Mouse (Mus musculus) liver, adult 2 months (tissue): ENCODE measurements around the gene Arsj. TPM values are rescaled to one million over a fixed set of nuclear protein-coding genes. Genes with fewer than 3 reads are reported as not detected.

Source experiments
- DNase-seq: peaks from one replicate; pipeline ENCODE4 v3.0.0-alpha.2; 2011; ENCODE audit warnings: low read depth, low spot score; ENCODE audit errors: extremely low read depth
- H3K27ac ChIP-seq: fragments of 200-500 bp; replicated peaks from 2 replicates; pipeline ENCODE4 v1.5.1; 2012; ENCODE audit warnings: low read depth, mild to moderate bottlenecking, control low read depth, inconsistent platforms, low read length; ENCODE audit not compliant: insufficient read depth
- H3K27me3 ChIP-seq: fragments of 200-500 bp; 2 replicates; pipeline ENCODE4 v1.6.1; 2012; ENCODE audit warnings: mild to moderate bottlenecking, moderate library complexity, low read length, inconsistent platforms; ENCODE audit not compliant: control insufficient read depth, insufficient read depth
- H3K36me3 ChIP-seq: fragments of 200-500 bp; 2 replicates; pipeline ENCODE4 v1.6.1; 2012; ENCODE audit warnings: low read length, inconsistent platforms; ENCODE audit not compliant: control insufficient read depth, insufficient read depth
- H3K4me1 ChIP-seq: fragments of 200-500 bp; 2 replicates; pipeline ENCODE4 v1.6.1; 2011; ENCODE audit warnings: low read length; ENCODE audit not compliant: control insufficient read depth, insufficient read depth
- H3K4me3 ChIP-seq: fragments of 200-500 bp; 2 replicates; pipeline ENCODE4 v1.5.1; 2011; ENCODE audit warnings: low read depth, mild to moderate bottlenecking, control low read depth, low read length, moderate library complexity; ENCODE audit not compliant: insufficient read depth
- H3K79me2 ChIP-seq: fragments of 200-500 bp; 2 replicates; pipeline ENCODE4 v1.6.1; 2012; ENCODE audit warnings: inconsistent platforms, mild to moderate bottlenecking, low read length, moderate library complexity; ENCODE audit not compliant: control insufficient read depth, insufficient read depth
- H3K9ac ChIP-seq: fragments of 200-500 bp; 2 replicates; pipeline ENCODE4 v1.6.1; 2012; ENCODE audit warnings: low read depth, mild to moderate bottlenecking, control low read depth, inconsistent platforms, low read length
- CTCF ChIP-seq: fragments of 200-500 bp; IDR thresholded peaks from 2 replicates; pipeline ENCODE4 v1.5.1; 2011; ENCODE audit warnings: low read depth, low read length, control low read depth
- POLR2A ChIP-seq: fragments of 200-500 bp; IDR thresholded peaks from 2 replicates; pipeline ENCODE4 v1.6.1; 2011; ENCODE audit warnings: low read length, control low read depth; ENCODE audit not compliant: insufficient read depth; ENCODE audit errors: extremely low read depth
- WGBS: fragments of 180-500 bp; shearing (Covaris S2); methylation state at CpG from one replicate; pipeline ENCODE4 v1.1.7; 2018; 5-methylcytosine and 5-hydroxymethylcytosine counted together
- polyA plus RNA-seq: library from polyadenylated mRNA; depleted of rRNA; stranded (reverse); fragments of >200 nt; gene quantifications from 2 replicates; pipeline ENCODE4 v1.2.3, GENCODE M21; 2012
- total RNA-seq: library from RNA; depleted of rRNA; stranded (reverse); fragments of >200 nt; gene quantifications from 2 replicates; pipeline ENCODE4 v1.2.3, GENCODE M21; 2014

Gene Arsj
- total and polyA plus RNA-seq, 2 experiments, result not detected

DNA sequence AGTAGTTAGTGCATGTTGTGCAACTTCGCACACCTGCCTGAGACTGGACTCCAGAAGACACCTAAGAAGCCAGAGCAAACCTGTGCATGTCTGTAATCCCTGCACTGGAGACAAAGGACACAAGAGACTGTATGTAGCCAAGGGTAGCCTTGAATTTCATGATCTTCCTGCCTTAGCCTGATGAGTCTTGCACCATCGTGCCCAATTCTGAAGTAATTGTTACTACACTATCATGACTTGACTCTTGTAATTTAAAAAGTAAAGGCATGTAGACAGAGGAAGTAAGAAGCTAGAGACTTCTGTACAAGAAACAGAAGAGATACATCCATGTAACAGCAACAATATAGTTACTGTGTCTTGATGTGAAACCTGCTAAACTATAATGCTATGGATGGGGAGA lies 40.7 kb downstream of the Arsj start:
- Histone ChIP-seq H3K9ac (no peak overlapping the region), H3K27me3 (no peaks in the 10 kb centered on the region), H3K36me3 (no peaks in the 10 kb centered on the region), H3K27ac (no peak overlapping the region), H3K4me3 (no peak overlapping the region), H3K79me2 (no peaks in the 10 kb centered on the region), H3K4me1 (no peaks in the 10 kb centered on the region; the same call in 1 of the 2 replicates)
- 85% methylated on average over 2 of the region's 2 CpGs for WGBS
- TF ChIP-seq CTCF (no peak), POLR2A (no peak)
- no peak for DNase-seq

DNA sequence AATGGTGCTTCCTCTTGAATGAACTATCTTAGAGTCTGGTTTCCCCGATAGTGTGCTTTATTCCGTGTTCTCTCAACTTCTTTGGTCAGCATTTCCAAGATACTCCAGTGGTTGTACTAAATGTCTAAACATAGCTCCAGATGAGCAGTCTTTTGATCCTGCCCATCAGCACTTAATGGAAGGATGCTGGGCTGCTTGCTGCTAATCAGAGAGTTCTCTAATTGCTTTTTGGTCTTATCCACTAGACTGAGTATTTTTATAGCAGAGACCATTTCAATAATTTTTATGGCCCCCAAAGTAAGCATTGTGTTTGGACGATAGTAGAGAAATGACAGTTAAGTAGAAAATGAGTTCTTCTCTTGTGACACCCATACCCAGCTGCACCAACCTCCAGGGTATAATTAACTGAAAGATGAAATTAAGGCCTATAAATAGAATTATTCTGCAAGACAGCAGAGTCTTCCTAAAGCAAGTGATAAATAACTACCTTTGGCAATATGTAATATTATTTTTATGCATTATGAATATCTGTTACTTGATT lies 67.1 kb downstream of the Arsj start:
- H3K36me3 ChIP-seq, result no peaks in the 10 kb centered on the region
- no peak overlapping the region for H3K9ac ChIP-seq
- TF ChIP-seq POLR2A (no peak), CTCF (no peak)
- DNase-seq, result no peak
- H3K4me1 ChIP-seq, result no peaks in the 10 kb centered on the region
- H3K79me2 ChIP-seq, result no peaks in the 10 kb centered on the region
- 80% methylated on average over 3 of the region's 3 CpGs for WGBS
- no peaks in the 10 kb centered on the region for H3K27me3 ChIP-seq
- no peak overlapping the region for H3K4me3 ChIP-seq
- no peak overlapping the region for H3K27ac ChIP-seq

DNA sequence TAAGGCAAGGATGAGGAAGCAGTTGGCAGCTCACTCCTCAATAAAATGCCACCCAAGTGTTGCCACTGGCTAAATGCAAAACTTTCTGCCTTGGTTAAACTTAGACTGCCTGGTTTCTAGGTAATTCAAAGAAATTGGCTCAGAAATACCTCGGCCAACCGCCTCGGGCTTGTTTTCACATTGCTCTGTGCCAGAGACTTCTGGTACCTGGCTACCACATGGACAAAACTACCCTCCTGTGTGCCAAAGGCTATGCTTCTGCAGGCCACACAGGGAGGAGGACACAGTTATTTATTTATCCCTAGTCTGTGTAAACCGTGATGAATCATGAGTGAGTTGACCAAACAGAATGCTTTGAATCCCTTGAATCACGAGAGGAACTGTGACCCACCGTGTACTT lies 75.8 kb downstream of the Arsj start:
- no peak for DNase-seq
- no peaks in the 10 kb centered on the region for H3K36me3 ChIP-seq
- no peaks in the 10 kb centered on the region for H3K79me2 ChIP-seq
- no peak overlapping the region for H3K4me3 ChIP-seq
- H3K27ac ChIP-seq, result no peak overlapping the region
- TF ChIP-seq CTCF (no peak), POLR2A (no peak)
- WGBS, result 66% methylated on average over 6 of the region's 6 CpGs
- no peak overlapping the region for H3K9ac ChIP-seq
- H3K4me1 ChIP-seq, result no peaks in the 10 kb centered on the region
- H3K27me3 ChIP-seq, result no peaks in the 10 kb centered on the region

DNA sequence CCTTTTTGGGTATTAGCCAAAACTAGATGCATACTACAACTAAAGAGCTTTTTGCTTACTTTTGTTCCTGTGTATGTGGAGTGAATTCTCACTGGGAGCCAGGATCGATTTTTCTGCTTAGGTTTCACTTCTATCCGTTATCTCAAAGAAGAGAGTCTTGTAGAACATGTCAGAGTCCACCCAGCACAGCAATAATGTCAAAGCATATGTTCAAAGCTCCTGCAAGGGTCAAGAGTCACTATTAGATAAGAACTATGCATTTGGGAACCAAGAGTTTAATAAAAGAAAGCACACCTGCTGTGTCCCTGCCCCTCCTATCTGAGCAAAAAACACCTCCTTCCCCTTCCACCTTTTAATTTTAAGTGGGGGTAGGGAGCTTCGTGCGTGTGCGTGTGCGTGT lies 85.6 kb downstream of the Arsj start:
- no peaks in the 10 kb centered on the region for H3K4me1 ChIP-seq
- TF ChIP-seq CTCF (no peak), POLR2A (no peak)
- no peak overlapping the region for H3K27ac ChIP-seq
- no peaks in the 10 kb centered on the region for H3K79me2 ChIP-seq
- H3K4me3 ChIP-seq, result no peak overlapping the region
- 51% methylated on average over 6 of the region's 6 CpGs for WGBS
- H3K9ac ChIP-seq, result no peak overlapping the region
- H3K27me3 ChIP-seq, result no peaks in the 10 kb centered on the region
- no peaks in the 10 kb centered on the region for H3K36me3 ChIP-seq
- no peak for DNase-seq

DNA sequence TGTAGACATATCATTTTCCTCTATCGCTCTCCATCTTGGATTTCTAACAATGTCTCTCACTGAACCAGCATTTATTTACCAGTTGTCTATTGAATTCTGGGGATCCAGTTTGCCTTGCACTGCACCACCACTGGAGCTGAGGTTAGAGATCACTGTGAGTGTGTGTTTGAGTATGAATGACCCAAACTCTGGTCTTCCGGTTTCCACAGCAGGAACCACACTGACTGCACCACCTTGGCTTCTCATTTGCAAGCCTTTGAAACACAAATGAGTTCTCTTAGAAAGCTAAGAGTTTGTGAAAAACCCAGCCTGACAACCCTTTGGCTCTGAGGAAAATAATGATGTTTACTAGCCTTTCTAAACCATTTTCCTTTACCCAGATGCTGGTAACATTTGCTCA lies 86.0 kb downstream of the Arsj start:
- Histone ChIP-seq H3K4me3 (no peak overlapping the region), H3K36me3 (no peaks in the 10 kb centered on the region), H3K4me1 (no peaks in the 10 kb centered on the region), H3K79me2 (no peaks in the 10 kb centered on the region), H3K27ac (no peak overlapping the region), H3K27me3 (no peaks in the 10 kb centered on the region), H3K9ac (no peak overlapping the region)
- no peak for TF ChIP-seq CTCF
- no peak for TF ChIP-seq POLR2A
- DNase-seq, result no peak
- WGBS, result 47% methylated on average over 2 of the region's 2 CpGs

GRCm38 (mm10) chr3:126455787-126456482 lies 92.5 kb downstream of the Arsj start:
- H3K36me3 ChIP-seq, result no peaks in the 10 kb centered on the region
- WGBS, result 58% methylated on average over 7 of the region's 7 CpGs
- no peak for TF ChIP-seq CTCF
- no peak for TF ChIP-seq POLR2A
- H3K4me3 ChIP-seq, result no peak overlapping the region
- no peaks in the 10 kb centered on the region for H3K4me1 ChIP-seq
- DNase-seq, result no peak
- H3K79me2 ChIP-seq, result no peaks in the 10 kb centered on the region
- H3K9ac ChIP-seq, result no peak overlapping the region
- H3K27ac ChIP-seq, result no peak overlapping the region
- H3K27me3 ChIP-seq, result no peaks in the 10 kb centered on the region
